Mouse (Mus musculus) heart, postnatal 25 days (tissue): ENCODE results near the gene Cox7a2l. TPM values are rescaled to one million over a fixed set of nuclear protein-coding genes. Genes with fewer than 3 reads are reported as not detected.

ENCODE experiments used
- DNase-seq: peaks from one replicate; pipeline ENCODE4 v3.0.0; 2022; ENCODE audit warnings: low spot score
- intact Hi-C: fragments of 180-260 bp; cut with DNase I; formaldehyde crosslinking; loops from one replicate; pipeline ENCODE4 v1.15.1; 2025
- total RNA-seq, 2 experiments: library from RNA; stranded (reverse); gene quantifications; 2 replicates each; pipeline ENCODE4 v1.2.3; 2021

The Cox7a2l gene
- total RNA-seq, 2 experiments from 2014 or later = 290 to 313 TPM

DNA sequence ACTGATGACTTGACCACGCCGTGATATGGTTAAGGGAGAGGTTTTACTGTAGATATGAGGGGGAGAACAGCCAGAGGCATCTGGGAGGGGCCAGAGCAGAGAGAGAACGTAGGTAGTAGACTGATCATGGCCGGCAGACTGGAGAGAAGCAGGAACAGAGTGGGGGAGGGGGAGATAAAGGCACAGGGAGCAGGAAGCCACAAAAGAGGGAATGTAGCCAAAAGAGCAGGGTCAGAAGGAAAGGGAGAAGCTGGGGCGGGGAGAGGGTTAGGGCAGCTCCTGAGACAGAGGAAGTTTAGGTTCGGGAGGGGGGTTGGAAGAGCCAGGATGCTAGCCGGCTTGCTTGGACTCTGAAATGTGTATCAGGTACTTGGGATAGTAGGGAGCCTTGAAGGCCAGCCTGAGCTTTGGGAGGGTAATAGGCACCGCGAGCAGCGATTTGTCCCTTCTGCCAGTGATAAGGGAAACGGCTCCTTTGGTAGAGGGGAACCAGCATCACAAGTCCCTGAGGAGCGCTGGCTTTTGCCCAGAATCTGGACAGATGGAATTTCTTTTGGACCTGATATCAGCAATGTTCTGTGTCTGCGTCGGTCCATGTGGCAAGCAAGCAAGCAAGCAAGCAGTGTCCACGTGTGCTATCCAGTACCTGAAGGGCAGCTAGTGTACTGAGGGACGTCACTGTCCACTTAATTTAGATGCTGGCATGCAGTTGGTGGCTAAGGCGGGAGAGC lies 10.7 kb upstream of the Cox7a2l start:
- intact Hi-C loops = no loop called here
- DNase-seq = peak; percentile 13

DNA sequence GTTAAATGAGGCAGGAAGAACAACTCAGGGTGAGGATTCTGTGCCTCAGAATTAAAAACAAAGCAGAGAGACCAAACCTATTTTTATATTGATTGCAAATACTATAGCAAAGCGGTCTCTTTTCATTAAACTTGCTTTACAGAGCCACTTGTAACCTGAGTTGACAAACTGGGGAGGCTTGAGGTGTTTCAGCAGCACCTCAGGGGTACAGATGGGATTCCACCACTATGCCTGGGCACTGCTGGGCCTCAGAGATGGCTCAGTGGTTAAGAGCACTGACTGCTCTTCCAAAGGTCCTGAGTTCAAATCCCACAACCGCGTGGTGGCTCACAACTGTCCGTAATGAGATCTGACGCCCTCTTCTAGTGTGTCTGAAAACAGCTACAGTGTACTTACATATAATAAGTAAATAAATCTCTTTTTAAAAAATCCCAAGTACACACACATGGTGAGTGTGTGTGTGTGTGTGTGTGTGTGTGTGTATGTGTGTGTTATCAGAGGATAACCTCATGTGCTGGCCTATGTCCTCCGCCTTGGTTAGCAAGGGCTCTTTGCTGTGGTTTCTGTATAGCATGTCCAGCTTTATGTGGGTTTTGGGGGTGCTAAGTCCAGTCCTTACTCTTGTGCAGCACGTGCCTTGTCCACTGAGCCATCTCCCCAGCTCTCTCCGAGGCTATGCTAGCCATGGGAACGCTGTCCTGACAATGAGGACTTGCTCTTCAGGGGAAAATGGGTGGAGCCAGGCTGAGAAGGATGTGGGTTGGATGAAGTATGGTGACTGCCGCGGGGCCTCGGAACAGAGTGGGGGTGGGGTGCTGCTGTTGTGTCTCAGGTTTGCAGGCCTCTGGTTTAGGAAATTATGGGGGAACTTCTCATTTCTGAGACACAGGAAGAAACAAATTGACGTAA lies 9.7 kb upstream of the Cox7a2l start:
- intact Hi-C loops = no loop called here
- peak; percentile 13 for DNase-seq

DNA sequence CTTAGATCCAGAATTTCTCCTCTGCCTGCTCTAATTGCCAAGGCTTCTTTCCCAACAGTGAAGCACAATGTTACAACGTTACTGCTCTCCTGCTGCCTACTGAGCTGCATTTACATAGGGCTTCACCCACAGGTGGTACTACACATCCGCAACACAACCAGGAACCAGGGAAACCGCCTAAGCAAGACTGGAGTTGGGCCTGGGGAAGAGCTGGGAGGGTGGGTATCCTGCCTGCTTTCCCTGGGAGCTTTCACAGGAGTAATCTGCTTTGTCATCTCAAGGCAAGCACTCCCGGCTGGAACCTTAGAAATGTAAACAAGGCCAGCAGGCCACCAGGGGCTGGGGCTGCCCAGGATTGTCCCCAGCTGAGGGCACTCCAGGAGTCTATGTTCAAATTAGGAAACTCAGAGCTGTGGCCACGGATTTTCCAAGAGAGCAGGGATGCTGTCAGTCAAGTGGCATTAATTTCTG lies 9.0 kb upstream of the Cox7a2l start:
- no peak for DNase-seq
- intact Hi-C loops = no loop called here

DNA sequence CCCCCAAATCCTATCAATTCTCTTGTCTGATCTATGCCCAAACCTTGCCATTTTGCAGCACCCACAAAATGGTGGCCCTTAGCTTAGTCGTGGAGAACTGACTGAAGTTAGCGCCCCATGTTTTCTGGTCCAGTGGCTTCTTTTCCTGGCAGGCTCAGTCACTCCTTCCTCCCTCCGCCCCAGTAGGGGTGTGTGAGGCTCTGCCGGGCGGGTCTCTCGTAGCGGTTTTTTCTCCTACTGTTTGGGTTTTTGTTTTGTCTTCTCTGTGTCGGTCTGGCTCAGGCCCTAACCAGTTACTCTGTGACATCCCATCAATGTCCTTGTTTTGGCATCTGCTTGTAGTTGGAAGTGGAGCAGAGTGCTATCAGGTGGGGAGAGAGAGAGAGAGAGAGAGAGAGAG lies 8.5 kb upstream of the Cox7a2l start:
- DNase-seq = no peak
- intact Hi-C loops = no loop called here

DNA sequence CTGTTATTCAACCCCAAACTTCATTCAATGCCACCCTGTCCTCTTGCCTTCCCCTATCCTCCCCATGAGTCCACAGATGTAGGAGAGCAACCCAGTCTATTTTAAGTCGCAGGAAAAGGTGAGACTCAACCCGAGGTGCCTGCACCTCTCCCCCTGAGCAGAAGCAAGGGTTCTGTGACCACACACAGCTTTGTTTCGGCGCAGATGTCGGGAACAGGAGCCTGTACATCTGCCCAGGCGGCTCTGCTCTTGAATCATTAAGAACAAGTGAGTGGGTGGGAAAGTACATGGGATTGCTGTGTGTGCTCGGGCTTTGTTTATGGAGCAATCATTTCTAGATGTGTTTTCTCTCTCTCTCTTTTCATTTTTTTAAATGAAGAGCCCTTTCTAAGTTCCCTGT lies 7.6 kb upstream of the Cox7a2l start:
- DNase-seq = no peak
- intact Hi-C loops = no loop called here

DNA sequence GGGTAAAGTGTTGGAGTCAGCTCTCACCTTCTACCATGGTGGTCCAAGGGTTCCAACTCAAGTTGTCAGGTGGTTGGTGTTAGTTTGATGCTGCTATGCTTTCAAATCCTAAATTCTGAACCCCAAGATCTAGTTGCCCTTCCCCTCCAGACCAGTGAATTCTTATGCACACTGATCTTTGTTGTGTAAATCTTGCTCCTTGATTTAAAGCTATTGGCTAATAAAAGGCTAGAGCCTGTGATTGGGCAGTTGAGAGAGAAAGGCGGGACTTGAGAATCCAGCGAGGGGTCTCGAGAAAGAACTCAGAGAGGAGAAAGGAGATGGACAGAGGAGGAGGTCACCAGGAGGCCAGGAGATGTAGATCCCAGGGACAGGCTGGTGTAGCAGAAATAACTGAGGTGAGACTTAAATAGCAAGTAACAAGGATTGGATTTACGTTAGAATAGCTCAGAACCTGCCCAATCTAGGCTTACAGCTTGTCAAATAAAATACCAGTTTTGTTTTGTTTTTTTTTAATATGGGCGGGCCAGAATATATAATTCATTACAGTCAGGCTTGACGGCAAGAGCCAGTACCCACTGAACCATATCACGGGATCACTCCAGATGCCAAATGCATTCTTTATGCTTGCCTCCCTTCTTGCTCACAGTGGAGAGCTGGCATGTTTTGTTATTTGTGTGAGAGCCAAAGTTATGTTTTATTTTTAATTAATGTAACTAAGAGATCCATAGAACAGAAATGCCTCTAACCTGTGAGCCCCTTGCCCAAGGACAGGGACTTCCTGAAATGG lies 5.7 kb upstream of the Cox7a2l start:
- intact Hi-C loops = no loop called here
- DNase-seq = no peak

DNA sequence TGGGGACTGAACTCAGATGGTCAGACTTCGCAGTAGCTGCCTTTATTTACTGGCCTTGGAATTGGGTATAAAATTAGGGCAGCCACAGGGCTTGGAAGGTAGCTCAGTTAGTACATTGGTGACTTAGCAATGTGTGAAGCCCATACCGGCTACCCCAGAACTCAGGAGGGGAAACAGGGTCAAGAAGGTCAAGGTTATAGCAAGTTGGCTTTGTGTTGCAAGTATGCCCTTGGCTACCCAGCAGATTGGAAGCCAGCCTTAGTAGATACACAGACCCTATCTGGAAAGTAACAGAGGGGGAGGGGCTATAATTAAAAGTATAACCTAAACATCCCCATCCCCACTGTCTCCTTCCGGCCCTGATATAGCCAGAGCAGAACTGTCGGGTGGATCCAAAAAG lies 4.8 kb upstream of the Cox7a2l start:
- intact Hi-C loops = no loop called here

DNA sequence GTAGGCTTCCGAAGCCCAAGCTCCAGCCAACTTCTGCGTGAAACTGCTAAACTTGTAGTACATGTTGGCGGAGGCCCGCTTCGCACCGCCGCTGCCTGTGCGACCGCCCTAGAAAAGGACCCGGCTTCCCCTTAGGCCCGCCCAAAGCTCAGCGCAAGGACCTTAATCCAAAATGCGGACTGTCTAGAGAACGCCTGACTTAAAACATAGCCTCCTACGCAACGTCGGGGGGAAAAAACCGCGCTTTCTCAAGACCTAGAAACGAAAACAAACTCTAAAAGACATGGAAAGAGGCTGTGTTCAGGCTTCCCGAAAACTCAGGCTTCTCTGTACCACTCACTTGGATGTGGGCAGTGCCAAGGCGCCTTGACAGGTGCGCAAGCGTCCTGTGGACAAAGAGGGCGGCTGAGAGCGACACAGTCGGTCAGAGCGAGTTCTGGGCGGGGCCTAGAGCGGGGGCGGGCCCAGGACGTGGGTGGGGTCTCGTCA lies 2.9 kb downstream of the Cox7a2l start:
- peak; percentile 79 for DNase-seq
- intact Hi-C loops = loop anchor here (5.0 kb wide), 3 partner anchors 162 to 297 kb away; partner anchors contain the start of genes Eml4 and Pkdcc

More for the DNA sequence above, 4.8 kb upstream of the Cox7a2l start:
- no peak for DNase-seq

DNA sequence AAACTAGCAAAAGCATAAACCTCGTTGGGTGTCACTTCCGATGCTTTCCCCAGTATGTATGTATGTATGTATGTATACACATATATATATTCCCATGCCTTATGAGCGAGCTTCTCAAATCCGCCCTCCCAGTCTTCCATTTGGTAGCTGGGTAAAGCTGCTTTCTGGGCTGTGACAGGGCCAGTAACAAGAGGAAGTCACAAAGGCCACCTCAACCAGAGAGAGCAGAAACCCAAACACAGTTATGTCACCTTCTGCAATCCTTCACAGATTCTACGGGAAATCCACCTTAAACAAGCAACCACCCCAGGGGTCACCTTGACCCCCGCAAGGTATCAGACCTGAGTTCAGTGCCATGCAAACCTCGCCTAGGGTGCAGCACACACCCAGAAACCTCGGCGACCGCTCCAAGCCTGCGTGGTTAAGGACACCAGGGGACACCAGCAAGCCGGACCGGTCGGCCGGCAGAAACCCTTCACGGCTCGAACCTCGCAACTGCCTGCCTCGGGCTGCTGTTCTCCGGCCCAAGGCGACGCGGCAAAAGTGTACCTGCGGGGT lies 3.4 kb downstream of the Cox7a2l start:
- DNase-seq = no peak
- intact Hi-C loops = loop anchor here (5.0 kb wide), 3 partner anchors 161 to 296 kb away; partner anchors contain the start of genes Eml4 and Pkdcc

DNA sequence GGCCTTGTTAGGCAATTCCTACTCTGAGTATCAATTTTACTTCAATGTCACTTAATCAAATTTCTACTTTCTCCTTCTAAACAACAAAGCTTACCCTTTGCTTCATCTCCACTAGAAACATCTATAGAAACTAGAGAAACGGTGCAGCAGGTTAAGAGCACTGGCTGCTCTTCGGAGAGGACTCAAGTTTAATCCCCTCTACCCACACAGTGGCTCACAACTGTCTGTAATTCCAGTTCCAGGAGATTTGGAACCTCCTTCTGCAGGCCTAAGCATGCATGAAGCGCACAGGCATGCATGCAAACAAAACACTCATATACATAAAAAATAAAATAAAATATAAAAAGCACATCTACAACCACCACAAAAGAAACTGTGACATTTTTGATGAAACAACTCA lies 5.0 kb downstream of the Cox7a2l start:
- intact Hi-C loops = loop anchor here (5.0 kb wide), 3 partner anchors 160 to 295 kb away; partner anchors contain the start of genes Eml4 and Pkdcc
- DNase-seq = no peak

DNA sequence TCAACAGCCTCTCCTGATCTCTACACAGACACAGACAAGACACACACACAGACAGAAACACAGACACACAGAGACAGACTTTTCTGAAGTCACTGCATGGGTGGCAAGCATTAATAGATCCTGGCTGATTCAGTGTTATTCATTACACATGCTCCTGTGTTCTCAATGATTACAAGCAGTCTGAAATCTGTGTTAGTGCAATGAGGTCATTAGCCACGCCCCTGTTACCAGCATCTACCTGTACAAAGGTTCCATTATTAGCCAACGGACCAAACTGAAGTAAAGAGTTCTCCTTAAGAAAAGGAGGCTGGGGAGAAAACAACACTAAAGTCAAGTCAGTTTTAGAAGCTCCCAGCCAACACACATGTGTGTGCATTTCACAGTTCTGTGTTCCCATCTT lies 13.4 kb downstream of the Cox7a2l start:
- intact Hi-C loops = no loop called here
- no peak for DNase-seq

DNA sequence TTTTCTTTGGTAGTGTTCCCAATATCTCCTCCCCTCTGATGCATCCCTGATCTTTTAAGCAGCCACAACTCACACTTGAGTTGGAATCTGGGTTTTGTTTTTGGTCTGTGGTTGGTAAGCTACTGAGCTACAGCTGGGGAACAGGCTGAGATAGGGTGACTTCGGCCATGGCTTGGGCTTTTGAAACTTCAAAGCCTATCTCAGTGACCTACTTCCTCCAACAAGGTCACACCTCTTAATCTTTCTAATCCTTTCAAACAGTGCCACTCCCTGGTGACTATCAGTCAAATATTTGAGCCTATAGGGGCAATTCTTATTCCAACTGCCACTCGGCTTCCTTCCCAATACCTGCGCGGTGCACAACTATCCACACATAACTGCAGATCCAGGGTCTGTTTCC lies 17.4 kb downstream of the Cox7a2l start:
- intact Hi-C loops = no loop called here
- no peak for DNase-seq

DNA sequence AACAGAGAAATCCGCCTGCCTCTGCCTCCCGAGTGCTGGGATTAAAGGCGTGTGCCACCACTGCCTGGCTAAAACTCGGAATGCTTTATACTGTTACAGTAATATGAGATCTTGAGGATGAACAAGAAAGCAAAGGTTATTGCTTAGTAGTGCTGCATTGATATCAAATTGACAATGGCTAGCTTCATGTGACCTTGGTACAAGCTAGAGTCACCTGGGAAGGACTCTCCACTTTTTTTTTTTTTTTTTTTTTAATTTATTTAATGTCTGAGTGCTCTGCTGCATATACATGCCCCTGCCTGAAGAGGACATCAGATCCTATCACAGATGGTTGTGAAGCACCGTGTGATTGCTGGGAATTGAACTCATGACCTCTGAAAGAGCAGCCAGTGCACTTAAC lies 18.2 kb downstream of the Cox7a2l start:
- intact Hi-C loops = no loop called here
- no peak for DNase-seq

DNA sequence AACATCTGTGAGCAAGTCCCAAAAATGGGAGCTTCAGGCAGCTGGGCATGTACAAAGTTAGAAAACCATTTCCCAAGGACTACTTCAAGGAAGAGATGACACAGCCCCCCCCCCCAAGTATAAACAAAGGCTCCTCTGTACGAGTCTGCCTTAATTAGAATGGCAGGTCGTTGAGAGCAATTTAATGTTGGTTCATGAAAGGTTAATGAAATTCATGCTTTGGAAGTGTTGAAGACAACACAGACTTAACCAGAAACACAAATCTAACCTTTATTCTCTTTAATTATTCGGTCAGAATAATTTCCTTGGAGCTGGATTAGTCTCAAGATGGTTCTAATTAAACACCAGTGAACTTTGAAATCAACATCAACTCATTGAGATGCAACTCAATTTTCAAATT lies 29.4 kb downstream of the Cox7a2l start:
- intact Hi-C loops = no loop called here
- no peak for DNase-seq

DNA sequence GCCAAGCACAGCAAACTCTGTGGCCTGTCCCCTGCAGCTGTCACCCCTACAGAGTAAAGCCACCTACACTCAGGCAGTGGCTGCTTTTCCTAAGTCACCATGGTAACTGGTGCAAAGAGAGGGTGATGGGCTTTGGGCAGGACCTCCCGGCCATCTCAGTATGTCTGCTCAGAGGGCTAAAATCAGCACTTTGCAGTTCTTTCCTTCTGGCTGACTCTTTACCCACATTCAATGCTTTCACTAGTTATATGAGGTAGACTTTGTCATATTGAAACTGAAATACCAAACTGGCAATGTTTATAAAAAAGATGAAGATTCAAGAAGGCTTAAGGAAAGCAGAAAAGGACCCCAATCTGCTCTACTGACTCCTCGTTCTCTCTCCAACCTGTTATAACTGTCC lies 33.3 kb downstream of the Cox7a2l start:
- intact Hi-C loops = no loop called here
- DNase-seq = no peak

DNA sequence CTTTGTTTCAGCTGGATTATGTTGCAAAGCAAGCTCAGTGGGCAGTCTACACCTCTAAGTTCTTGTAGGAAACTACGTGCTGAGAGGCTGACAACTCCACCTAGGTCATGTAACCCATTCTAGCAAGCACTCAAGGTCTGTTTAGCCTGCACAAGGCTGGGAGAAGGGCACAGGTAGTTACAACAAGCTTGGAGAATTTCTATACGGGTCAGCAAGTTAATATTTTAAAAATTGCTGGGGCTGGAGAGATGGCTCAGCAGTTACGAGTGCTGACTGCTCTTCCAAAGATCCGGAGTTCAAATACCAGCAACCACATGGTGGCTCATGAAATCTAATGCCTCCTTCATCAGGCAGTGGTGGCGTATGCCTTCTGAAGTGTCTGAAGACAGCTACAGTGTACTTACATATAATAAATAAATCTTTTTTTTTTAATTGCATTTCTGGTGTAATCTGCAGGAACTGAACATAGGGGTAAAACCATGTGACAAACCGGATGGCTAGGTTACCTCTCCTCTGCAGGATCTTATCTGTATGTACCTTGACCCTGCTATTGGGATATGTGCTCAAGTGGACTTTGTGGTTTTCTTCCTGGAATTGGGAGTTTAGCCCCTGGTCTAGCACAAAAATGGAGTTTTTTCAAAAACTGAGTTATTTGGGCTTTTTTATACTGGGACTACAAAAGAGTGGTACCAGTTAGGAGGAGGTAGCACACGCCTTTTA lies 34.2 kb downstream of the Cox7a2l start:
- intact Hi-C loops = no loop called here
- DNase-seq = no peak

DNA sequence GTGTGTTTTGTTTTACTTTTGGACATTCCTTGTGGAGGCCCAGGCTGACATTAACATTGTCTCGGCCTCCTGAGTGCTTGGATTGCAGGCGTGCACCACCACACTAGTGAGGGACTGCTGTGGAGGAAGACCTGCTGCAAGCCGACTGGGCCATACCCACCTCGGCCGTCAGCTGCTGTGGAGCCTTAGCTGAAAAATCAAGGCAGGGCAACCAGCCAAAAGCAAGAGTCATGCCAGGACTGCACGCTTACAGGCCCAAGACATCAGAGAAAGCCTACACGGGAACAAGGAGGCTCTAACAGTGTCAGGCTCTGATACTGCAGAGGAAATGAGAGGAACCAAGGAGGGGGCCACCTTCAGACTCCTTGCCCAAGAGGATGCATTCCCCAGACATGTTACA lies 35.6 kb downstream of the Cox7a2l start:
- intact Hi-C loops = no loop called here
- no peak for DNase-seq

DNA sequence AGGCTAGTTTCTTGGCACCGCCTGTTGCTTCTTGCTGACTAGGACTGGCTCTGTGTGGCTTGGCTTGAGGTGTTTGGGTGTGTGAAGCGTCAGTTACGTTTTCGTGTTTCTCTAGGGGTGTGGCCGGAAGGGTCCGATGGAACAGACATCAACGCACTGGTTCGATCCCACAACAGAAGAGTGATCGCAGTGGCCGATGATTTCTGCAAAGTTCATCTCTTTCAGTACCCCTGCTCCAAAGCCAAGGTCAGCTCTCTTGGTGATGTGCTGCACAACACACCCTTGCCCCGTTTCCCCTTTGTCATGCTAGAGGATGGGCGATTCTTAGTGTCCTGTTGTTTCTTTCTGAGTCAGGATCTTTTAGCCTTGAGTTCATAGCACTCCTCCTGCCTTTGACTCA lies 40.0 kb downstream of the Cox7a2l start:
- intact Hi-C loops = no loop called here
- DNase-seq = no peak

DNA sequence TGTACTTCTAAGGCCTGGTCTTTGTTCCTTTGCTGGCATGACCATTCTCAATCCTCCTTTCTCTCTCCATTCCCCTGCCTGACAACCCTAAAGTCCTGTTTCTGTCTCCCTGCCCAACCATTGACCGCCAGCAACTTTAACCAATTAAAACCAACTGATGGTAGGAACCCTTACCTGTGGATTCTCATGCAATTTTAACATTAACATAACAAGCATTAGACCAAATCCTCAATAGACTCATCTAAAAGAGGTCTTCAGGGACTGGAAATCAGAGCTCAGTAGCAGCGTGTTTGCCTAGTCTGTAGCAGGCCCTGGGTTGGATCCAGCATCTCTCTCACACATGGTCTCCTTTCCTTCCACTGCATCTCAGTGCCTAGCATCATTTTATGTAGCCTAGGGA lies 47.5 kb downstream of the Cox7a2l start:
- intact Hi-C loops = no loop called here
- no peak for DNase-seq
